Mouse (Mus musculus) embryonic stem cell, embryonic (primary cell): ENCODE data around the gene F3.
"Not testable (repeated sequence)": the region's sequence is repeated elsewhere in the genome, so short reads cannot be mapped to it uniquely, and the experiment has no call there.

ENCODE experiments used
- CTCF ChIA-PET, 4 experiments: fragments of 300-600 bp in 2 of 4; fragments of 350-600 bp in 2 of 4; sonication (Branson Sonifier 250); formaldehyde crosslinking; loops; one replicate each; lab custom pipeline; 2022; ENCODE audit warnings: inconsistent platforms in 2 of 4; lab: Charles Lee
- POLR2A ChIA-PET, 4 experiments: fragments of 300-600 bp in 2 of 4; fragments of 350-600 bp in 2 of 4; sonication (Branson Sonifier 250); formaldehyde crosslinking; loops; one replicate each; lab custom pipeline; 2022; ENCODE audit warnings: antibody characterized with exemption in 4 of 4, inconsistent platforms in 1 of 4; lab: Charles Lee

F3 gene

DNA sequence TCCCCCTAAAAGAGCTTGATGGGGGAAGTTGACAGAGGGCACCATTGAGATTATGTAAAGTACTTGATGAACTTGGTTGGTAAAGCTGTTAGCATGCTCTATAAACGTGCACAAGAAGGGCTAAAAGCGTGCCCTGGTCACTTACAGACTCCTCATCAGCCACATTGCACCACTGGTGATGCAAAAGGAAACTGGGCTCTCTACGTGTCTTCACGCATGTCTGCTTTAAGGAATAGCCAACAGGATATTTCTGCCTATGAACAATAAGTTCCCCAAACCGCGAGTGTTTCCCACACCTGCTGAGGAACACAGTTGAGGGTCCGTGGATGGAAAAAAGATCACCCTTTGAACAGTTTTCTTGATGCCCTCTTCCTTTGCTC, 1.7 kb upstream of the F3 start:
- ChIA-PET POLR2A (interaction anchor here in 3 of 4 experiments (0.8 to 8.7 kb wide), 24 partner anchors 12 to 303 kb away, joined by 3 to 128 read pairs (median 12); partner anchors contain the start of gene Abcd3 (in 2 of the 3)), CTCF (interaction anchor here in 2 of 4 experiments (1.0 to 3.5 kb wide), 3 partner anchors 15 to 98 kb away, joined by 3 to 13 read pairs (median 4); no protein-coding TSS in a partner anchor)

- POLR2A ChIA-PET, result interaction anchor here (0.7 to 8.7 kb wide), 49 partner anchors 9 to 424 kb away, joined by 3 to 128 read pairs (median 6); partner anchors contain the start of genes 4930432M17Rik (in 1 of the 4) and Abcd3 (in 1 of the 4)
- CTCF ChIA-PET, result interaction anchor here (0.6 to 4.3 kb wide), 9 partner anchors 10 to 173 kb away, joined by 3 to 24 read pairs (median 5); no protein-coding TSS in a partner anchor
These were observed 709 bp downstream of the F3 start for GRCm38 (mm10) chr3:121723968-121724524.

- CTCF ChIA-PET, result interaction anchor here (0.6 to 4.3 kb wide), 9 partner anchors 9 to 173 kb away, joined by 3 to 24 read pairs (median 5); no protein-coding TSS in a partner anchor
These were observed 1.2 kb downstream of the F3 start for GRCm38 (mm10) chr3:121724553-121724952.

DNA sequence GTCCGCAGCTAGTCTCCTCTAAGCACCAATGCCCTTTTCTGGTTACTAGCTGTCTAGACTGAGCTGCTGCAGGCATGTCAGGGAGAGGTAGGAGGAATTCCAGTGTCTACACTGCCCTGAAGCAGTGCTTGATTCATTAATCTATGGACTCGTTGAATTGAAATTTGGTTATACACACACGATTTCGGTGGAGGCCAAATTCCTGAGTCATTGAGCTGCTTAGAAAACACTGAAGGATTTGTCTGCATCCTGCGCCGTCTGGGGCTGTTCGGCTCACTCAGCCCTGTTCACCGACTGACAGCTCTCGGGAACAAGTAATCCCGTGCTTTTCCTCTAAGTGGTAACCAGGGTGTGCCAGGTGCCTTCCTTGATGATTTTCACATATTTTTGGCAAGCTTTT, 2.3 kb downstream of the F3 start:
- ChIA-PET POLR2A (interaction anchor here in 3 of 4 experiments (0.6 to 8.7 kb wide), 32 partner anchors 9 to 494 kb away, joined by 3 to 128 read pairs (median 6); no protein-coding TSS in a partner anchor), CTCF (interaction anchor here (1.2 to 4.3 kb wide), 4 partner anchors 11 kb away, joined by 9 to 24 read pairs (median 20); no protein-coding TSS in a partner anchor)

More at GRCm38 (mm10) chr3:121724553-121724952, 1.2 kb downstream of the F3 start:
- POLR2A ChIA-PET, result interaction anchor here (0.6 to 8.7 kb wide), 39 partner anchors 9 to 424 kb away, joined by 3 to 128 read pairs (median 6); partner anchors contain the start of gene 4930432M17Rik (in 1 of the 4)

- ChIA-PET CTCF (interaction anchor here in 1 of 4 experiments (0.7 kb wide), 1 partner anchor 27 kb away, joined by 4 read pairs; no protein-coding TSS in a partner anchor), POLR2A (interaction anchor here (0.7 to 2.2 kb wide), 13 partner anchors 9 to 701 kb away, joined by 3 to 10 read pairs (median 3); no protein-coding TSS in a partner anchor)
These were observed 6.3 kb downstream of the F3 start for GRCm38 (mm10) chr3:121729678-121730077.

DNA sequence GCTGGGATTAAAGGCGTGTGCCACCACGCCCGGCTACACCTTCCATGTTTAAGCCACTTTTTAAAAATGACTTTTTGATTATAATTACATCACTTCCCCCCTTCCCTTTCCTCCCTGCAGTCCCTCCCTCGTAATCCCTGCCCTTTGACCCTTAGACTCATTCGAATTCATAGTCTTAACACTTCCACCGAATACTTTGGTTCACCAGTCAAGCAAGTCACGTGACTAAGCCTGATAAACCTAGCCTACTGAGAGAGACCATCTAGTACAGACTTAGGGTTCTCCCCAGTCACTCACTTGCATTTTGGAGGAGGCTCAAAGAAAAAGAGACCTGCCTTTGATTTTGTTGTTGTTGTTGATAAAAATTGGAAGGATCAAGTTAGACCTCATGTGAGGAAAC, 12.2 kb downstream of the F3 start:
- POLR2A ChIA-PET, result interaction anchor here (0.5 to 8.3 kb wide), 69 partner anchors 10 to 1385 kb away, joined by 3 to 163 read pairs (median 6); partner anchors contain the start of genes F3 (in 3 of the 4), Rwdd3 (in 2 of the 4) and Abcd3 (in 1 of the 4)
- CTCF ChIA-PET, result interaction anchor here (0.6 to 2.7 kb wide), 28 partner anchors 9 to 878 kb away, joined by 3 to 50 read pairs (median 9); partner anchors contain the start of genes F3 (in 1 of the 4) and Rwdd3 (in 1 of the 4)

DNA sequence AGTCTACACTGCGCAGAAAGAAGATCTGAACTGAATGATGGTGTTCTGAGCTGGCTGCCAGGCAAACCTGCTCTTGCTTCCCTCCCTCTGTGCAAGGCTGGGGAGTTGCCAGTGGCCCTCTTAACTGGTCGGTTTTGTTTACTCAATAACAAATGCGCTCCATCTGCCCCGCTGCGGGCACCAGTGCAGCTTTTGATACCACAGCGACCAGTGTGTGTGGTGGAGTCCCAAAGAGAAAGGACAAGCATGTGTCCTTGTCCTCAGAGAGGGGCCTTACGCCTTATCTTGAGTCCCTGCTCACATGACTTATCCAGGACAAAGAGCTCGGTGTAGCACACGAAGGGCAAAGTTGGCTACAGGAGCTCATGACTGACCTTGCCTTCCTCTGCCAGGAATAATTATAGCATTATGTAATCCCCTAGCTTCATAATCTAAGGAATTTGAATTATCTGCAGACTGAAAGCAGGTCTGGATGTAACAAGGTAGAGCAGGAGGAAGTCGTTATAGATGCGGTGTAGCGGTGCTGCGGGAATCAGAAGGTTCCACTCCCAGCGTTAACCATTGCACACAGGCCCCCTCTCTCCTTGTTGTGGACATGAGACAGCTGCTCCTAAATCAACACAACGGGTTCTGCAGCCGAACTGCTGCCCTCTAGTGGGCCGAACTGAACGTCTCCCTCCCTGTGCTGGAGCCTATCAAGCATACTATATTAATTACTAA, 12.8 kb downstream of the F3 start:
- POLR2A ChIA-PET, result interaction anchor here (0.5 to 8.3 kb wide), 110 partner anchors 11 to 1385 kb away, joined by 3 to 163 read pairs (median 4); partner anchors contain the start of genes F3 (in 3 of the 4), Abcd3 (in 2 of the 4), Rwdd3 (in 2 of the 4) and Slc44a3 (in 2 of the 4)
- CTCF ChIA-PET, result interaction anchor here (0.5 to 2.9 kb wide), 102 partner anchors 8 to 878 kb away, joined by 3 to 50 read pairs (median 5); partner anchors contain the start of genes F3 (in 4 of the 4), Slc44a3 (in 3 of the 4) and Rwdd3 (in 1 of the 4)

GRCm38 (mm10) chr3:121737453-121737852, 14.1 kb downstream of the F3 start:
- ChIA-PET POLR2A (interaction anchor here (1.0 to 8.3 kb wide), 36 partner anchors 12 to 566 kb away, joined by 3 to 163 read pairs (median 15); partner anchors contain the start of genes F3 (in 3 of the 4), Abcd3 (in 1 of the 4) and Rwdd3 (in 1 of the 4)), CTCF (interaction anchor here (0.6 to 2.9 kb wide), 41 partner anchors 9 to 568 kb away, joined by 3 to 50 read pairs (median 9); partner anchors contain the start of gene F3 (in 1 of the 4))

GRCm38 (mm10) chr3:121737901-121738300, 14.6 kb downstream of the F3 start:
- CTCF ChIA-PET, result interaction anchor here in 3 of 4 experiments (0.6 to 2.9 kb wide), 10 partner anchors 155 to 569 kb away, joined by 4 to 50 read pairs (median 18); no protein-coding TSS in a partner anchor
- POLR2A ChIA-PET, result interaction anchor here in 3 of 4 experiments (0.6 to 8.3 kb wide), 38 partner anchors 8 to 567 kb away, joined by 3 to 163 read pairs (median 14); partner anchors contain the start of genes F3 (in 3 of the 3), Rwdd3 (in 2 of the 3), Abcd3 (in 1 of the 3) and Slc44a3 (in 1 of the 3)

- ChIA-PET POLR2A (interaction anchor here in 3 of 4 experiments (0.6 to 8.3 kb wide), 52 partner anchors 9 to 568 kb away, joined by 3 to 163 read pairs (median 4); partner anchors contain the start of genes F3 (in 3 of the 3), Abcd3 (in 1 of the 3), Alg14 (in 1 of the 3) and Cnn3 (in 1 of the 3)), CTCF (interaction anchor here in 2 of 4 experiments (1.2 to 2.9 kb wide), 3 partner anchors 12 to 199 kb away, joined by 3 to 15 read pairs (median 11); no protein-coding TSS in a partner anchor)
These were observed 15.5 kb downstream of the F3 start for GRCm38 (mm10) chr3:121738742-121739342.

DNA sequence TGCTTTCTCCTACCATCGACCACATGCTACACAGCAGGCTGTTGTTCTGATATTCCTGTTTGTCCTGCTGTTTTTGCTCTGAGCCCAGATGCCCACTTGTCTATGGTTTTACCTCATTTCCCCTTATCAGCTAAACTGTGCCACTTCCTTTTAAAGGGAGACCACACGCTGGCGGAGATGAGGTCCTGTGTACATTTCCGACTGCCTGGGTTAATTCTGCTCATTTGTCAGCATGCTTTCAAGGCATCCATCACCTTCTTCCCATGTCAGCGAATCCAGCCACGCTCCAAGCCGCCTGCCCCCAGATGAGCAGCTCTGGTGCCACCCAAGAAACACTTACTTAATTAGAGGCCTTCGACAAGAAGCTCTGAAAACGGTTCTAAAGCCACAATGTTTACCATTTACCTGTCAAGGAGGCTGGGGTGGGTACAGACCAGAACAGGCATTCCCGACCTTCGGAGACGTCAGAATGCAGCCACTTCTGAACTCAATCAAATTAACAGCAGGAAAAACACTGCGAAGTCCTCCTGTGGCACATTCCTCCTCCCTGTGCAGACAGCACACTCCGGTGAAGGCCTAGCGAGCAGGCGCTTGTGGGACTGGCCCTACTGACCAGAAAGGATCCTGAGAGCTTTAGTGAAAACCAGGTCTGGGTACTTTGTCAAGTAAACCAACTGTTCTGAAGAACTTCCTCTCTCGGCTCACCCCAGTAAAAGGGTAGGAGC, 16.3 kb downstream of the F3 start:
- POLR2A ChIA-PET, result interaction anchor here in 3 of 4 experiments (0.6 to 8.3 kb wide), 61 partner anchors 10 to 879 kb away, joined by 3 to 163 read pairs (median 4); partner anchors contain the start of genes F3 (in 3 of the 3), Abcd3 (in 1 of the 3), Alg14 (in 1 of the 3) and Cnn3 (in 1 of the 3)
- CTCF ChIA-PET, result interaction anchor here in 2 of 4 experiments (0.9 to 1.4 kb wide), 3 partner anchors 13 to 200 kb away, joined by 3 to 15 read pairs (median 3); no protein-coding TSS in a partner anchor

DNA sequence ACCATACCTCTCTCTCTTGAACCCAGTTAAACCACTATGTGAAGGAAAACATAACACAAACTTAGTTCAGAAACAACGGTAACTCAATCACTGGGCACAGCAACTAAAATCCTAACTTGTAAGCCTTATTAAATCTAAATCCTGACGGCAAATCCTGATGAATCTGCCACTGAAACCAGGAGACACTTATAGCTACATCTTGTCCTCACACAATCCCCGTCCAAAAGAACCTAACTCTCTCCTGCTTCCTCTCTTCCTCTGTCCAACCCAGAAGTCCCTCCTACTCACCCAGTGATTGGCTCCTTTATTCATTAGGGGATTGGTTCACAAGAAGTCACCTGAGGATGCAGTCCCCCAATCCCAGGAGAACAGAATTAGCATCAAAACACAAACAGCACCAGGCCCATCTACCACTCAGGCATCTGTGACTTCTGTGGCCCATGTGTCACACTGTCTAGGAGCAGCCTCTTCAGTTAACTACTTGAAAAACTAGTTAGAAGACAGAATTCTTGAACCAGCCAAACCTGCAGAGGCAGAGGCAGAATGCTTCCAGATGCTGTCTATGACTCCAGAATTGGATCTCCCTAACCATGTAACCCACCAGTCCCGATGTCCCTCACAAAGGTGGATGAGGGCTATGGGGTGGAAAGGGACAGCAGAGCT, 18.0 kb downstream of the F3 start:
- ChIA-PET POLR2A (interaction anchor here in 3 of 4 experiments (0.6 to 7.5 kb wide), 80 partner anchors 9 to 534 kb away, joined by 3 to 163 read pairs (median 5); partner anchors contain the start of genes Abcd3 (in 3 of the 3), F3 (in 2 of the 3) and Alg14 (in 1 of the 3)), CTCF (interaction anchor here in 2 of 4 experiments (0.6 kb wide), 2 partner anchors 201 to 659 kb away, joined by 3 to 4 read pairs; no protein-coding TSS in a partner anchor)

GRCm38 (mm10) chr3:121754319-121755090, 31.2 kb downstream of the F3 start:
- CTCF ChIA-PET, result not testable (repeated sequence)
- POLR2A ChIA-PET, result interaction anchor here in 2 of 4 experiments (1.0 to 4.5 kb wide), 21 partner anchors 12 to 215 kb away, joined by 3 to 24 read pairs (median 5); partner anchors contain the start of gene F3 (in 1 of the 2)

DNA sequence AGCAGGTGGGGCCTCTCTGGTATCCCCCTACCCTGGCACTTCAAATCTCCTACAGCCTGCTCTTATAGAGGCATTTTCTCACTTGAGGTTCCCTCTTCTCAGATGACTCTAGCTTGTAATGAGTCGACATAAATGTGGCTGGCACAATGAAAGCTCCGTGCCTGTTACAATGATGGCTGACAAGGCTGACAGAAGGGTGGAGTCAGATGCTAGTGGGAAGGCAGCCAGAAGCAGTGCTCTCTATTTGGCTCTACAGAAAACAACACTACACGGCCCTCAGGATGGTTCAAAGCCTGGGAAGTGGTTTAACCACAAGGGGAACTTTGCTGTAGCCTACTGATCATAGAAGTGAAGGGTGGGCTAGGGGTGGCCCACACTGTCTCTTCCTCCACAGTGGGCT, 31.8 kb downstream of the F3 start:
- POLR2A ChIA-PET, result interaction anchor here in 2 of 4 experiments (1.0 to 4.5 kb wide), 21 partner anchors 12 to 215 kb away, joined by 3 to 24 read pairs (median 5); partner anchors contain the start of gene F3 (in 1 of the 2)
- CTCF ChIA-PET, result no interaction called here
